Mouse (Mus musculus): Measurements from ENCODE around the gene Cd5. TPM values are rescaled to one million over a fixed set of nuclear protein-coding genes. Genes with fewer than 3 reads are reported as not detected.

The Cd5 gene
- total RNA-seq (2015; ENCODE audit: low replicate concordance) (not detected in 2 replicates), total RNA-seq (2017; ENCODE audit: low replicate concordance) (0.17 TPM in 1 of 2 replicates, not detected in the other)

DNA sequence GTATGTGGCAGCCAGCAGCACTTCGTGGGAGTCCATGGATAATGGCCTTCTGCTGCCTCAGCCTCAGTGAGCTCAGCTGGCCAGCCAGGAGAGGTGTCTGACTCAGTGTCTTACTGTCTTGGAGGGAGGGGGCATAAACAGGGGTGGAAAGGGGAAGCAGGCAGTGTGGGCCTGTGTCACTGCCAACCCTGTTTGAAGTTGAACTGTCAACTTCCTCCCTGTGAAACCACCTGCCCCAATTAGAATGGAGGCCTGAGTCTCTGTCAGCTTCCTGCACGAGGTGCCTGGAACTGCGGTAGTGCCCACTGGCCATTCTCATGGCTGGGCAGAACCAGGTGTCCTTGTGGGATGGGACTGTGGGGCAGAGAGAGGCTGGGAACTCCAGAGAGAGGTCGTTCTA lies at the start of gene Cd5:
Gene Cd5 (minus strand): TSS at position 192 of the 400 bp plus-strand sequence.
- no peak for ATAC-seq (replicated peaks; ENCODE audit: low FRiP score, poor library complexity, severe bottlenecking)

DNA sequence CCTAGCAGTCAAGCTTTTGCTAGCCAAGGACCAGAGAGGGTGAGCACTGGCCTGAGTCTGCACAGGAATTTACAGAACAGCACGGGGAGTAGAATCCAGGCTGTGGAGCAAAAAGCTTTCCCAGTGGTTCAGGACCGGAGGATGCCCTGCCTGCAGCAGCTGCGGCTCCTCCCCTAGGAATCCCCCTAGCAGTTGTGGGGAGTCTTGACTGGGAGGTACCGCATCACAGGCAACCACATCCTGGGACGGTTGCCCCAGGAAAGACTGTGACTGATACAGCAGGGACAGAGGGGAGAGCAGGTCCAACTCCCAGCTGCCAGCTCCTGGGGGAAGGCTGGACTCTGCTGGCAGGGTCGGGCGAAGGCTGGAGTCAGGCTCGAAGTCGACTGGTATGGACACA lies 49.4 kb upstream of the Cd5 start:
- no peak for ATAC-seq (replicated peaks; ENCODE audit: low FRiP score, poor library complexity, severe bottlenecking)

DNA sequence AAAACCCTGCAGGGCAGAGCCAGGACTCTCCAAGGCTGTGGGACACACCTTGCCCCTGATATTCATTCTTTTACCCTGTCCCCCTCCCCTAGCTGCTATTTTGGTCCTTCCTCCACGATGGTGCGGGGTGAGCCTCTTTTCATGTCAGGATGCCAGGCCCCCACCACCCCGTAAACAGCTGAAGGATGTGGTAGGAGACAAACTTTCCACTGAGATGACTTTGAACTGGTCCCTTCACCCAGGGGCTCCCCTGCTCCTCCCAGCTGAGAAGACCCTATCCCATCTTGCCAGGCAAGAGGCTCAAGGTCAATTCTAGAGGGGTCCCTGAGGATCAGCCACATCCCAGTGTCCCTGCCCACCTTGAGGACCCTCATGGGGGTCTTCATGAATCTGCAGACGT lies 48.6 kb upstream of the Cd5 start:
- ATAC-seq (replicated peaks; ENCODE audit: low FRiP score, poor library complexity, severe bottlenecking): no peak

DNA sequence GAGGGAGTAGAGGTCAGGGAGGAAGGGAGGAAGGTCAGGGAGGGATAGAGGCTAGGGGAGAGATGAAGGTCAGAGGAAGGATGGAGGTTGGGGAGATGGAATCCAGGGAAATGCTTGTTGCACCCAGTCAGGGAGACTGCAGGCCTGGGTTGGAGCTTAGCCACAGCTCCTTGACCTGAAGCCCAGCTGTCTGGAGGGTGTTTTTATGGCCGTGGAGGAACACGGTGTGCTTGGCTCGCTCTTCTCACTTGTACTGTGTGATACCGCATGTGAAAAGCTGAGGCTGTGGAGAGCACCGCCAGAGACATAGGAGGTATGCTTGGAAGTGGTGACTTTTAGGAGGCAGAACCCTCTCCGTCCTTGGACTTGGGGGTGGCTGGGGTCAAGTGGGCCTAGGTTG lies 48.0 kb upstream of the Cd5 start:
- ATAC-seq (replicated peaks; ENCODE audit: low FRiP score, poor library complexity, severe bottlenecking): no peak

DNA sequence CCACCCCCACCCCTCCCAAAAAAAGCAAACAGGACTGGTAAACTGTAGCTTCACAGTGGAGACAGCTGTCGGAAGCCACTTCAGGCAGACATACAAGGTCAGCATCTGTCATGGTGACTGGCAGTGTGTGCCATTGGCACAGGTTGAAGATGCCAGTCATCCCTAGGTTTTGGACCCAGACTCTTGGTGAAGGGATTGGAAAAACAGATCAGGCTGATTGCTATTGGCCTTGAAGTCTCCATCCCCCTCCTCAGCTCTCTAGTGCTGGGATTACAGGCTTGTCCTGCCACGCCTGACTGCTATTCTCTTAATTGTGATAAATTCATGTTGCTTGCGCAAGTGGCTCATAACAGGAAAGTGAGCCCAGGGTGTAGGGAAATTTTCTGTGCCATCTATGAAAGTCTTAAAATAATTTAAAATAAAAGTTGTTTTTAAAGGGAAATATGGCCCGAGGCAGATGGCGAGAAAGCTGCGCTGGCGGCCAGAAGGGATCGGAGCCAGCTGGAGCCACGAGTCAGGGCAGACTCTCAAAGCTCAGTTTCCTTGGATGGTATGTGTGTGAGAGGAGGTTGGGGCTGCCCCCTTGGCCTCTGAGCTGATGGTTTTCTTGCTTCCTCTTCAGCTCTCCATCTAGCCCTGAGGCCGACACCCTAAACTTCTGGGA lies 46.1 kb upstream of the Cd5 start:
- ATAC-seq (replicated peaks; ENCODE audit: low FRiP score, poor library complexity, severe bottlenecking): no peak

DNA sequence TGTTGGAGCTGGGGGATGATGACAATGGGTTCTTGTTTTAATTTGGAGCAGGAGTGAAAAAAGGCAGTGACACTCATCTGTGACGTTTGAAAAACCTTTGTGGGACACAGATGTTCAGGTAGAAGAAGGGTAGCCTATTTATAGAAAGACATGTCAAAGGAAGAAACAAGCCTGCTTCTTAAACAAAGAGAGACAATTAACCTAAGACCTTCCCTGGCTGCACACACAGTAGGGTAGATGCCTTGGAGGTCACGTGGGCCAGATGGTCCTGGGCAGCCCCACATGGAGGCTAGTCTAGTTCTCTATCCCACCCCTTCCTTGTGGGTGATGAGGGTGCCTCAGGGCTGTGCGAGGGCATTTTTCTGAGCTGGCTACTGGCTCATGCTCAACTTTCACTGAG lies 45.3 kb upstream of the Cd5 start:
- no peak for ATAC-seq (replicated peaks; ENCODE audit: low FRiP score, poor library complexity, severe bottlenecking)

DNA sequence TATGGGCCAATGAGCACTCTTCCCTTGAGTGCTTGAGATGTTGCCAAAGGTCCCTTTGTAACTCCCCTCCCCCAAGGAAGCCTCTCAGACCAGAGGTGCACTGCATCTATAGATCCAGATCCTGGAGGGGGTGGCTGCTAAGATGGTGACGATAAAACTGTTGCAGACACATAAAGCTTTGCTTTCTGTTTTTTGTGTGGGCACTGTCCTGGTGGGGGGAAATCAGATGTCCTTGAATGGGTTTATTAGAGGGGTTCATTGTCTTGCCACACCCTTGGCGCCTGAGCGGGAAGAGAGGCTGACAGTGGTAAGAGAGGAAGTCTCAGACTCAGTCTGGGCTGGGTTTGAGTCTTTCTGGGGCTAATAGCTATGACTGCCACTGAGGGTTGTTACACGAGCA lies 44.4 kb upstream of the Cd5 start:
- no peak for ATAC-seq (replicated peaks; ENCODE audit: low FRiP score, poor library complexity, severe bottlenecking)

DNA sequence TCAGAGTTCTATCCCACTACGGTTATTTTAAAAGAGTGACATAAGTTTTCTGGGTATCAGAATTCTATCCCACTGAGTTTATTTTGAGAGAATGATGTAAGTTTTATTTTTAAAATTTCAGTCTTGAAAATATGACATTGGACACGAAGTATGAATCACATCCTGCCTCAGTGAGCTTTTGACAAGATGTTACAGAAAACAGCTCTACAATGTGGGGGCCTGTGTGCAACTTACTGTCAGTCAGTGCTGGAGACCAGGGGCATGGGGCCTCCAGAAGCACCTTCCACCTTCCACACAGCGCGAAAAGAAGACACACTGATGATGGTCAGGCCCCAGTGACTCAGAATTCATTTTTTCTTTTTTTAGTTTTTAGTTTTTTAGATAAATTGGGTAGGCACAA lies 42.8 kb upstream of the Cd5 start:
- no peak for ATAC-seq (replicated peaks; ENCODE audit: low FRiP score, poor library complexity, severe bottlenecking)

DNA sequence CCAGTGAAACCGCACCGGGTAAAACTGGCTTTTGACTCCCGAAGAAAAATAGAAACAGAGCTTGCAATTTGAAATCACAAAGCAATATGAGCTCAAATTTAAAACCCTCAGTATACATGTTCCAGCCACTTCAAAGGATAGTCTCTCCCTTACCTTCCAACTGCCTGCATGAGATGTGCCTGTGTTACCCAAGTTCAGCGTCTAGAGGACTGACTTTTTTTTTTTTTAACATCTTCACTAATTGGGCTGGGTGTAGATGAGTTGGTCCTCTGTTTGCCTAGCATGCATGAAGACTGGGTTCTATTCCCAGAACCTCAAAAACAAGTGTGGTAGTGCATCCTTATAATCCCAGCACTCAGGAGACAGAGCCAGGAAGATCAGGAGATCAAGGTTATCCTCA lies 38.1 kb upstream of the Cd5 start:
- no peak for ATAC-seq (replicated peaks; ENCODE audit: low FRiP score, poor library complexity, severe bottlenecking)

DNA sequence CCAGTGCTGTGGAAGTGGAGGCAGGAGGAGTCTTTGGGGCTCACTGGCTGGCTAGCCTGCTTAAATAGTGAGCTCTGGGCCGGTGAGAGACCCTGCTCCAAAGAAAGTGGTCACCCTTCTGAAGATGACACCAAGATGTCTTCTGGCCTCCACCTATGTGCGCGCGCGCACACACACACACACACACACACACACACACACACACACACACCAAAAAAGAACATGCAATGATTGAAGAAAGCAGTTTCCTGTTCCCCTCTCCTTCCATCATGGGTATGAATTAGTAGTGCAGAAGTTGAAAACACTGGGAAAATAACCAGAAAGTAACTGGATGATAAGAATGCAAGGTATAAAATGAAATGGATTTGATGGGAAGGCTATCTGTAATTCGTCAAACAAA lies 35.3 kb upstream of the Cd5 start:
- no peak for ATAC-seq (replicated peaks; ENCODE audit: low FRiP score, poor library complexity, severe bottlenecking)

DNA sequence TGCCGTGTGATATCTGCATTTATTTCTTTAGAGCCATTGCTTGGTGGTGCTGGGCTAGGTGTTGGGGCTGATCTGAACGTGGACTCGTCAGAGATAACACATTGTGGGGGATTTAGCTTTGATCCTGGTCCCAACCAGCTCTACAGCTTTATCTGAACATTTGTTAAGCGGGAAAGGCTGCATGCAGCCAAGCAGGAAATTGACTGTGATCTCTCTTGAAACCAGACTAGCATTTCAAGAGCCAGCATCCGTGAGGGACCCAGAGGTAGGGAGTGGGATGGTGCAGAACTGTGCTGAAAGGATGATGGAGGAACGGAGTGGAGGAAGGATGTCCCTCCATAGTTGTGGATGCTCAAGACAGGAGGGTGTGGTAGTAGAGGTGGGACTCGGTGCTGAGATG lies 34.6 kb upstream of the Cd5 start:
- no peak for ATAC-seq (replicated peaks; ENCODE audit: low FRiP score, poor library complexity, severe bottlenecking)

DNA sequence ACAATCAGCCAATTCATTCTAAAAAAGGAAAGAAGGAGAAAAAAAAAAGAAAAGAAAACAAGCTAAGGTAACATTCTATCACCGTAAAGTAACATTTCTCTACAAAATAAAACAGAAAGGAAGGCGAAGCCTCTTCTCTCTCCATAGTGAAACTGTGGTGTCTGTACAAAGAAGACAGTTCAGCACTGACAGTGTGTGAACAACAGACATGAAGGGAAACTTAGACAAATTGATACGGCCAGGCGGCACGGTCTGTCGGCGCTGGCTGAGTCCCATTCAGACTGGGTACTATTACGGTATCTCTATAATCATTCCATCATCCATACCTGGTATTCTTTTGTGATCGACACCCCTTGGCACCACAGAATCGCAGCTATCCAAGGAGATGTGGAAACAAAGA lies 34.1 kb upstream of the Cd5 start:
- ATAC-seq (replicated peaks; ENCODE audit: low FRiP score, poor library complexity, severe bottlenecking): no peak

DNA sequence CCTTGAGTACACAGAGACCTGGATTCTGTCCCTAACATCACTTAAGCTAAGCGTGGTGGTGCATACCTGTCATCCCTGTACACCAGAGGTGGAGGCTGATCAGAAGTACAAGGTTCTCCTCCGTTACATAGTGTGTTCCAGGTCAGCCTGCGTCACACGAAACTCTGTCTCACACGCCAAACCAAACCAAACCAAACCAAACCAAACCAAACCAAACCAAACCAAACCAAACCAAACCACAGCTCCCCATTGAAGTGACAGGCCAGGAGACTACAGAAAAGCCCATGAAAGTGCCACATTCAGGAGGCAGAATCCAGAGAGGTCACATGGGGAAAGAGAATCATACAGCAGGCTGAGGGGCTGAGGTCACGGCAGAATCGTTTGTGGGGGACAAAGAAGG lies 33.2 kb upstream of the Cd5 start:
- no peak for ATAC-seq (replicated peaks; ENCODE audit: low FRiP score, poor library complexity, severe bottlenecking)

DNA sequence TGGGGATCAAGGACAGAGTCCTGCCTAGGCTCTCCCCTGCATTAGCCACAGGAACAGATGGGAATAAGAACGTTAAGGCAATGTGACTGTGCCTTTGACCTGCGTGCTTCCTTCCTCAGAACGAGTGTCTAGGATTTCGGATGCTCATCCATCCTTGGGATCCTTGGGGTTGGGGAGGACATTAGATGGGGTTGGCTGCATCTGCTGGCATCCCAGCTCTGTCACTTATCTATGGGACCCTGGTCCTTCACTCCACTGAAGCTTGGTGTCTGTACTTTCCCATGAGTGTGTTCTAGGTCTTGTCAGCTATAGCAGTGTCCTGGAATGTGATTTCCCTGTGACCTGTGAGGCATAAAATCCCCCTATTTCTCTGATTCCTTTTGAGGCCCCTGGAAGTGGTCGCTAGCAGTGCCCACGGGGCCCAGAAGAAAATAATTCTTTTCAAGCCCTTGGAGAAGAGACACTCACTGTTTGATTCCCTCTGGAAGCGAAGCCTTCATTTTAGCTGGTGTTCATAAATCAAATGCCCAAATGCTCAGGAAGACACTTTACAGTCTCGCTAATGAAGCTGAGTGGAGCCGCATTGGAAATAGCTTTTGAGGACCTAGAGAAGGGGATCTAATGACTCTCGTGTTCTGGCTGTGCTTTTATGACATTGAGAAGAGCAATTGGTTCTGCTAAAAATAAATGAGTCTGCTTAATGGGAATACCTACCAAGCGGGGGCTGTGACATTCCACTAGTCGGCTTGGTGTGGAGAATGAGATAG lies 30.8 kb upstream of the Cd5 start:
- no peak for ATAC-seq (replicated peaks; ENCODE audit: low FRiP score, poor library complexity, severe bottlenecking)

DNA sequence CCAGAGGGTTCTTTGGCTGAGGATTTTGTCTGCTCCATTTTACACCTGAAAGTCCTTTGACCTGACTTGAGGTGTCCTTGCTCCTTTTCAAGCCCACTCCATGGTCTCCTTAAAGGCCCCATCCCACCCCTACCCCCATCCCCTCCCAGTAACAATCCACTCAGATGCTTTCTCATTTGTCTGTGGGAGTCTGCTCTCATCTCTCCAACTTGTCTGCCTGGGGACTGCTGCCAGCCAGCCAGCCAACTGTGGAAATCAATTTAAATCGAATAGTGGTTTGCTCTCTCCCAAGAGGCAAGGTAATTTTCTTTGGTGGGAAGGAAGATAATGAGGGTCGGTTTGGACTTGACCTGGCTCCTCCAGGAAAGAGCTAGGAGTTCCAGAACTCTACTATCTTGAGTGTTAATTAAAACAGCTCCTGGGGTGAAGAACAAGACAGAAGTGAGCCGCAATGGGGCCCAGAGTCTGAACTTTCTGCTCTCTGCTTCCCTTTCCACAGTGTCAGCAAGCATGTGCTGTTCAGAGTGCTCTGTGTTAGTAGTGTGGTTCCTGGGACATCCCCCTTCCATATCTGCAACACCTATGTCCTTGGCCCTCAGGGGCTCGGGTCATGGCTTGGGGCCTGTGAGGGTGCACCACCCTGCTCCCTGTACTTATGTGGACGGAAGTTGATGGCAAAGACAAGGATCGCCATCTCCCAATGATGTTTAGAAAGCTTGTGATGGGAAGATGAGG lies 30.1 kb upstream of the Cd5 start:
- ATAC-seq (replicated peaks; ENCODE audit: low FRiP score, poor library complexity, severe bottlenecking): no peak

DNA sequence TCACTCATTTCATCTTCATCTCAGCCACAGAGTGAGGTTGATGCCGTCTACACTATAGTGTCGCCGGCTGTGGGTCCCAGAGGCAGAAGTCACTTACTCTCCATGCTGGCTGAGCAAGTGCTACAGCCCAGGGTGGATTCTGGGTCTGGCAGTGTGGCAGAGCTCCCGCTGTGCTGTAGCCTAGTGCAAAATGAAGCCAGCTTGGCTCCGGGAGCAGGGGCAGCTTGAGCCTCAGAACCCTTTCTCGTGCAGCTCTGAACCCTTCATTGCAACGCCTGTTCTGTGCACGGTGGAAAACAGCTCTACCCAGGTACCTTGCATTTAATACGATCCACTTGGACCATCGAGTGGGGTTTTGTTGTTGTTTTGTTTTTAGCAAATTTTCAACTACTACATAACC lies 28.8 kb upstream of the Cd5 start:
- no peak for ATAC-seq (replicated peaks; ENCODE audit: low FRiP score, poor library complexity, severe bottlenecking)

DNA sequence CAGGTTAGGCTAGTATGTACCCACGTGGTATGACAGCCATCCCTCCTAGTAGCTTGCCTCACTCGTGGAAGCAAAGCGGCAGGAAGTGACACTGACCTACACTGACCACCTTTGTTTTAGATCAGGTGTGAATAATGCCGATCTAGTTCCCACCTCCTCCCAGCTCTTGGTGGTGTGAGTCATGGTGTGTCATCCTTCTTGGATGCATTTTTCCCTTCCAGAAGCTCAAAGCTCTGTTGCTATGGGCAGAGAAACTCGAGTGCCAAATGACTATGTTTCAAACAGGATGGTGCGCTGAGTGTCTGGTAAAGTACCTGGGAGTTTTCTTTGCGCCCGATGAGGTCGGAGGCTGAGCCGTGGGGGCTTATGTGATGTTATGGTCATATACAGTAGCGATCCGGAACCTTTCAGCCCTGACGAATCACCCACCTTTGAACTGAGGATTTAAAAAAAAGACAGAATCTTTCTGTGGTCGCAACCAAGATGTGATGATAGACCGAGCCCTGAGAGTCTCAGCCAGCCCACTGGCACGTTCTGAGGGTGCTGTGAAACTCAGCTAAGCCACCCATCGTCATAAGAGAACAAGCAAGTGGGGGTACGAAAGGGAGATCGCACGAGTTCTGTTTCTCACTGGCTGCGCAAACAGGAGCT lies 24.7 kb upstream of the Cd5 start:
- no peak for ATAC-seq (replicated peaks; ENCODE audit: low FRiP score, poor library complexity, severe bottlenecking)

DNA sequence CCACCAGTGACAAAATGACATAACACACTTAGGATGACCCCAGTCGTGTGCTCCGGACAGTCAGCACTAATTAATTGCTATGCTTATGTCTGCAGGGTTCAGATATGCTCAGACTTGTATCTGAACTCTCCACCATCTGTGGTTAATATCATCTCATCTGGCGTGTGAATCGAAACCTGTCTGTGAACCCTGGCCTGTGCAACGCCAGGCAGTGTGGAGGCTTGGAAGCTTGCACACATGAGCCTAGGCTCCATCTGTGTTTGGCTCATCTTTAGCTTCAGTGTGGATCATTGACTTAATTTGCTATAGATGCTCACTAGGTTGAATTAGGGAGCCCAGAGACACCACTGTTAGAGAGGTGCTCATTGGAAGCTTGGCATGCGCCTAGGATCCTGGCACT lies 23.7 kb upstream of the Cd5 start:
- no peak for ATAC-seq (replicated peaks; ENCODE audit: low FRiP score, poor library complexity, severe bottlenecking)

DNA sequence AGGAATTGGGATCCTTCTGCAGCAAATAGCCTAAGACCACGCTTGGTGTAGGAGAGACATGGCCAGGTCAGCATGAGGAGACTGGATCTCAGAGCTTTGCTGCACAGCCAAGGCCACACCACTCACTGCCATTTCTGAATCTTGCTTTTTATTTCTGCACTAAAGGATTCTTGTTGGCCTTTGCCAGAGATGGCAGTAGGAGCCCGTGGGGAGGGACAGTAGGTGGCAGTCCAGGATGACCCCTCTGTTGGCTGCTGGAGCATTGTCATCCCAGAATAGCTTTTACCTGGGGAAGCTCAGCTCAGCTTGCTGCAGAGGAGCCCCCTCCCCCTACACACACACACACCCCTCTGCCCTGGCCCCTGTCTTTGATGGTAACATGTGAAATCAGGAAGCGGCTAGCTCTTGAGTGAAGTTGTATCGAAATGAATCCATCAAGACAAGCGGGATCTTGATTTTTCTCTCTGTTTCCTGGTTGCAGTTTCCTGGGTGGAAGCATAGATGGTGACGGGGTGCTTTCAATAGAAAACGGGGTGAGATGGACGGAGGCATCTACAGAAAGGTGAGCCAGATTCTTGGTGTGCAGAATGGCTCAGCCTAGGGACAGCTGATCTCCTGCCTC lies 23.1 kb upstream of the Cd5 start:
- no peak for ATAC-seq (replicated peaks; ENCODE audit: low FRiP score, poor library complexity, severe bottlenecking)

All from erythroblast, adult 5-6 weeks (primary cell).